Mouse (Mus musculus) layer of hippocampus, postnatal 36 days (tissue): ENCODE measurements around the gene Sycn. TPM values are rescaled to one million over a fixed set of nuclear protein-coding genes. Genes with fewer than 3 reads are reported as not detected.

Experiments
- DNase-seq, 2 experiments: peaks; one replicate each; pipeline ENCODE4 v3.0.0; 2022
- microRNA-seq, 2 experiments: library from miRNA; unstranded; fragments of <30 nt; microRNA quantifications; one replicate each; pipeline ENCODE4 v1.2.0; 2021
- total RNA-seq, 2 experiments: library from RNA; stranded (reverse); gene quantifications; 2 replicates each; pipeline ENCODE4 v1.2.3; 2021

Gene Sycn
- total RNA-seq, 2 experiments from 2014 or later = not detected

DNA sequence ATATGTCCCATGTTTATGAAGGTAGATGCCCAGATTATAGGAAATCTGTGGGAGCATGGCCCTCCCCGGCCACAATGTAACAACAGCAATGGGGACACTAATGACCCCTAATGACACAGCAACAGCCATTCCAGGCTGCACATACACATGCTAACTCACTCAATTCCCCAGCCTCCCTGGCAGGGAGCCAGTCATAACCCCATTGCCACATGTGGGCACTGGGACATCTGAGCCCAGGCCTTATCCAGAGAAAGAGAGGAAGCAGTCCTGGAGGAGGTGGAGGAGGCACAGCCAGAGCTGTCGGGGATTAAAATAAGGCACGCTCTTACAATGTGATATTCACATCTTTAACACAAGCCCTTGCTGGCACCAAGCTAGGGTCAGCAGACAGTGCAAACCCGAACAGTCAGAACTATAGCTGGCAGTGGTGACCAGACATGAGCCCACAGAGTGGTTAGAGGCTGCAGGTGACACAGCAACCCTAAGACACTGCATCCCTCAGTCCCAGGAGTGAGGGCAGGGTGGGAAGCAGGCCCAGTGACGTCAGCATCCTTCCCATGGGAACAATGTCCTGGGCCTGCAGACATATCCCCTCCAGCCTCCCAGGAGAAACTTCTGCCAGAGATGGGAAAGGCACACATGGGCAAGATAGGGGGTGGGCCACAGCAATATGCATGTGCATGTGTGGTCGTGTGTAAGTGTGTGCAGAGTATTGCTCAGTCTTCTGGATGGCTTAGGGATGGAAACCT is 46.2 kb downstream of the Sycn start:
- DNase-seq = no peak

- no peak for DNase-seq
Measured at GRCm38 (mm10) chr7:28587644-28588043, 47.0 kb downstream of the Sycn start.

Small RNAs within 50 kb of the gene (microRNA-seq; reads per million reads assigned to microRNA genes)
- gene Mir7049 = 0.63 to 2.1 reads per million in 2 experiments

Other genes starting within 250 kb of the Sycn start
- gene Selenov, start 249.7 kb upstream of the Sycn start, total RNA-seq = 1 to 10 TPM in 1 of 2 experiments, under 1 TPM in 1; 0.27 to 1.8 TPM
- gene Dll3, start 238.6 kb upstream of the Sycn start, total RNA-seq = 1 to 10 TPM; 2.1 to 2.8 TPM
- 10 to 100 TPM; 41.1 to 42.1 TPM for gene Timm50, start 228.8 kb upstream of the Sycn start, total RNA-seq
- 100 to 1,000 TPM; 114 to 122 TPM for gene Supt5, start 202.1 kb upstream of the Sycn start, total RNA-seq
- 100 to 1,000 TPM; 454 to 471 TPM for gene Rps16, start 190.2 kb upstream of the Sycn start, total RNA-seq
- gene Plekhg2, start 168.3 kb upstream of the Sycn start, total RNA-seq = 1 to 10 TPM; 5.5 to 7.4 TPM
- 1 to 10 TPM; 3.1 to 3.9 TPM for gene Zfp36, start 160.6 kb upstream of the Sycn start, total RNA-seq
- 10 to 100 TPM; 18.3 to 19.6 TPM for gene Med29, start 148.2 kb upstream of the Sycn start, total RNA-seq
- gene Paf1, start 147.9 kb upstream of the Sycn start, total RNA-seq = 10 to 100 TPM; 68.9 to 70.1 TPM
- gene Gmfg, start 103.4 kb upstream of the Sycn start, total RNA-seq = 1 to 10 TPM; 1.2 to 2.0 TPM
- gene Lrfn1, start 88.9 kb upstream of the Sycn start, total RNA-seq = 10 to 100 TPM; 64.3 to 72.3 TPM
- not detected for gene Ifnl2, start 30.4 kb upstream of the Sycn start, total RNA-seq
- not detected for gene Ifnl3, start 18.0 kb upstream of the Sycn start, total RNA-seq
- gene Nccrp1, start 6.4 kb downstream of the Sycn start, total RNA-seq = under 1 TPM; 0.48 to 0.52 TPM
- 10 to 100 TPM; 66.4 to 79.4 TPM for gene Samd4b, start 57.3 kb downstream of the Sycn start, total RNA-seq
- 10 to 100 TPM; 15.1 to 15.8 TPM for gene Pak4, start 57.3 kb downstream of the Sycn start, total RNA-seq
- gene Acp7, start 90.4 kb downstream of the Sycn start, total RNA-seq = 1 to 10 TPM; 1.2 to 1.7 TPM
- gene Fbxo27, start 152.0 kb downstream of the Sycn start, total RNA-seq = 10 to 100 TPM; 16.8 to 20.1 TPM
- gene Fbxo17, start 175.9 kb downstream of the Sycn start, total RNA-seq = 1 to 10 TPM in 1 of 2 experiments, under 1 TPM in 1; 0.92 to 1.3 TPM
- 10 to 100 TPM; 55.7 to 56.6 TPM for gene Mrps12, start 200.9 kb downstream of the Sycn start, total RNA-seq
- gene Sars2, start 201.1 kb downstream of the Sycn start, total RNA-seq = 10 to 100 TPM in 1 of 2 experiments, 1 to 10 TPM in 1; 9.9 to 11.6 TPM
- under 1 TPM; 0.38 to 0.45 TPM for gene Ccer2, start 215.3 kb downstream of the Sycn start, total RNA-seq
- gene Sirt2, start 225.8 kb downstream of the Sycn start, total RNA-seq = 100 to 1,000 TPM; 156 to 162 TPM
- gene Nfkbib, start 226.6 kb downstream of the Sycn start, total RNA-seq = 10 to 100 TPM; 25.3 to 29.2 TPM
- gene Rinl, start 248.1 kb downstream of the Sycn start, total RNA-seq = 1 to 10 TPM; 2.5 TPM